Mouse (Mus musculus): ENCODE results near the gene Hoxa3.

DNA sequence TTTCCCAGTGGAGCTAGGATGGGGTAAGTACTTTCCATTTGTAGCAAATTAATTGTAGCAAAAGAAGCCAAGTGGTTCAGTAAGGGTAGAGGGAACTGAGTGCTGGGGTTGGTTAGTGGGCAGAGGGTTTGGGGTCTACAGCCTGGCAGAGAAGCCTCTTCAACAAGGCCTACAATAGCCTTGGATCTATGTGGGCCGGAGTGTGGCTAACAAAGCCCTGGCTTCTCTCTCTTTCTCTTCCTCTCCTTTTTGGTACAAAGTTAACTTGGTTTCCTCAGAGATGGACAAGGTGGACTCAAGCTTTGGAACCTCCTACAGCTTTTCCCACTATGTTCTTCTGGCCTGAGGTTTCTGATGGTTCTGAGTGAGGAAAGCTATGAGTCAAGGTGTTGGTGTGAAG, 11.9 kb downstream of the Hoxa3 start:
- TF ChIP-seq CTCF (IDR thresholded peaks at IDR 0.05; ENCODE audit: insufficient read depth, low read length) (no peak), POLR2A (IDR thresholded peaks at IDR 0.05; ENCODE audit: borderline replicate concordance, extremely low read depth, low read depth, low read length) (no peak)

All from lung, adult 2 months (tissue).